Mouse (Mus musculus): ENCODE results near the gene Plxna2. TPM values are rescaled to one million over a fixed set of nuclear protein-coding genes. Genes with fewer than 3 reads are reported as not detected.

Plxna2 gene
- polyA plus RNA-seq, 1 experiment = 7.9 TPM

- no peak overlapping the region for H3K27ac ChIP-seq (ENCODE audit: control insufficient read depth, insufficient read depth, low read depth, low read length)
- H3K36me3 ChIP-seq (ENCODE audit: control insufficient read depth, insufficient read depth, low read length) = no peaks in the 10 kb centered on the region
- no peaks in the 10 kb centered on the region for H3K27me3 ChIP-seq (ENCODE audit: control insufficient read depth, insufficient read depth, low read length)
- H3K4me3 ChIP-seq (ENCODE audit: control insufficient read depth, low read depth, low read length) = no peak overlapping the region
- TF ChIP-seq CTCF (IDR thresholded peaks at IDR 0.05; ENCODE audit: control insufficient read depth, insufficient read depth, insufficient replicate concordance, low read depth, low read length) (no peak), POLR2A (IDR thresholded peaks at IDR 0.05; ENCODE audit: control insufficient read depth, low read depth, low read length) (no peak)
- H3K4me1 ChIP-seq (ENCODE audit: control insufficient read depth, insufficient read depth, low read length) = no peaks in the 10 kb centered on the region
Observed at GRCm38 (mm10) chr1:194777608-194778007, 159.6 kb downstream of the Plxna2 start.

GRCm38 (mm10) chr1:194780392-194780791 is 162.4 kb downstream of the Plxna2 start:
- no peak for TF ChIP-seq POLR2A (IDR thresholded peaks at IDR 0.05; ENCODE audit: control insufficient read depth, low read depth, low read length)
- TF ChIP-seq CTCF (IDR thresholded peaks at IDR 0.05; ENCODE audit: control insufficient read depth, insufficient read depth, insufficient replicate concordance, low read depth, low read length) = no peak
- Histone ChIP-seq H3K4me3 (ENCODE audit: control insufficient read depth, low read depth, low read length) (no peak overlapping the region), H3K27ac (ENCODE audit: control insufficient read depth, insufficient read depth, low read depth, low read length) (no peak overlapping the region), H3K27me3 (ENCODE audit: control insufficient read depth, insufficient read depth, low read length) (no peaks in the 10 kb centered on the region), H3K36me3 (ENCODE audit: control insufficient read depth, insufficient read depth, low read length) (no peaks in the 10 kb centered on the region), H3K4me1 (ENCODE audit: control insufficient read depth, insufficient read depth, low read length) (no peaks in the 10 kb centered on the region)

GRCm38 (mm10) chr1:194780794-194781390 is 162.9 kb downstream of the Plxna2 start:
- TF ChIP-seq POLR2A (IDR thresholded peaks at IDR 0.05; ENCODE audit: control insufficient read depth, low read depth, low read length) = no peak
- no peak for TF ChIP-seq CTCF (IDR thresholded peaks at IDR 0.05; ENCODE audit: control insufficient read depth, insufficient read depth, insufficient replicate concordance, low read depth, low read length)
- H3K27me3 ChIP-seq (ENCODE audit: control insufficient read depth, insufficient read depth, low read length) = no peaks in the 10 kb centered on the region
- H3K4me1 ChIP-seq (ENCODE audit: control insufficient read depth, insufficient read depth, low read length) = no peaks in the 10 kb centered on the region
- no peak overlapping the region for H3K4me3 ChIP-seq (ENCODE audit: control insufficient read depth, low read depth, low read length)
- no peaks in the 10 kb centered on the region for H3K36me3 ChIP-seq (ENCODE audit: control insufficient read depth, insufficient read depth, low read length)
- no peak overlapping the region for H3K27ac ChIP-seq (ENCODE audit: control insufficient read depth, insufficient read depth, low read depth, low read length)

- H3K27me3 ChIP-seq (ENCODE audit: control insufficient read depth, insufficient read depth, low read length) = no peaks in the 10 kb centered on the region
- H3K4me1 ChIP-seq (ENCODE audit: control insufficient read depth, insufficient read depth, low read length) = no peaks in the 10 kb centered on the region
- no peaks in the 10 kb centered on the region for H3K36me3 ChIP-seq (ENCODE audit: control insufficient read depth, insufficient read depth, low read length)
- no peak overlapping the region for H3K4me3 ChIP-seq (ENCODE audit: control insufficient read depth, low read depth, low read length)
- no peak overlapping the region for H3K27ac ChIP-seq (ENCODE audit: control insufficient read depth, insufficient read depth, low read depth, low read length)
- TF ChIP-seq CTCF (IDR thresholded peaks at IDR 0.05; ENCODE audit: control insufficient read depth, insufficient read depth, insufficient replicate concordance, low read depth, low read length) (no peak), POLR2A (IDR thresholded peaks at IDR 0.05; ENCODE audit: control insufficient read depth, low read depth, low read length) (no peak)
Observed at GRCm38 (mm10) chr1:194781556-194781955, 163.5 kb downstream of the Plxna2 start.

- no peak overlapping the region for H3K27ac ChIP-seq (ENCODE audit: control insufficient read depth, insufficient read depth, low read depth, low read length)
- no peaks in the 10 kb centered on the region for H3K36me3 ChIP-seq (ENCODE audit: control insufficient read depth, insufficient read depth, low read length)
- no peak overlapping the region for H3K4me3 ChIP-seq (ENCODE audit: control insufficient read depth, low read depth, low read length)
- H3K4me1 ChIP-seq (ENCODE audit: control insufficient read depth, insufficient read depth, low read length) = no peaks in the 10 kb centered on the region
- H3K27me3 ChIP-seq (ENCODE audit: control insufficient read depth, insufficient read depth, low read length) = no peaks in the 10 kb centered on the region
- TF ChIP-seq POLR2A (IDR thresholded peaks at IDR 0.05; ENCODE audit: control insufficient read depth, low read depth, low read length) (no peak), CTCF (IDR thresholded peaks at IDR 0.05; ENCODE audit: control insufficient read depth, insufficient read depth, insufficient replicate concordance, low read depth, low read length) (no peak)
Observed at GRCm38 (mm10) chr1:194782325-194782724, 164.3 kb downstream of the Plxna2 start.

- TF ChIP-seq CTCF (IDR thresholded peaks at IDR 0.05; ENCODE audit: control insufficient read depth, insufficient read depth, insufficient replicate concordance, low read depth, low read length) (no peak), POLR2A (IDR thresholded peaks at IDR 0.05; ENCODE audit: control insufficient read depth, low read depth, low read length) (no peak)
- Histone ChIP-seq H3K27ac (ENCODE audit: control insufficient read depth, insufficient read depth, low read depth, low read length) (no peak overlapping the region), H3K36me3 (ENCODE audit: control insufficient read depth, insufficient read depth, low read length) (no peaks in the 10 kb centered on the region), H3K27me3 (ENCODE audit: control insufficient read depth, insufficient read depth, low read length) (no peaks in the 10 kb centered on the region), H3K4me1 (ENCODE audit: control insufficient read depth, insufficient read depth, low read length) (no peaks in the 10 kb centered on the region), H3K4me3 (ENCODE audit: control insufficient read depth, low read depth, low read length) (no peak overlapping the region)
Observed at GRCm38 (mm10) chr1:194787626-194788025, 169.6 kb downstream of the Plxna2 start.

- no peaks in the 10 kb centered on the region for H3K4me1 ChIP-seq (ENCODE audit: control insufficient read depth, insufficient read depth, low read length)
- no peaks in the 10 kb centered on the region for H3K27me3 ChIP-seq (ENCODE audit: control insufficient read depth, insufficient read depth, low read length)
- H3K36me3 ChIP-seq (ENCODE audit: control insufficient read depth, insufficient read depth, low read length) = no peaks in the 10 kb centered on the region
- TF ChIP-seq POLR2A (IDR thresholded peaks at IDR 0.05; ENCODE audit: control insufficient read depth, low read depth, low read length) = no peak
- TF ChIP-seq CTCF (IDR thresholded peaks at IDR 0.05; ENCODE audit: control insufficient read depth, insufficient read depth, insufficient replicate concordance, low read depth, low read length) = no peak
- H3K27ac ChIP-seq (ENCODE audit: control insufficient read depth, insufficient read depth, low read depth, low read length) = no peak overlapping the region
- no peak overlapping the region for H3K4me3 ChIP-seq (ENCODE audit: control insufficient read depth, low read depth, low read length)
Observed at GRCm38 (mm10) chr1:194793226-194793924, 175.4 kb downstream of the Plxna2 start.

Data from testis, adult 2 months (tissue).